Mouse (Mus musculus) gastrocnemius, adult 18-20 months (tissue): Measurements from ENCODE around the gene Trim41. TPM values are rescaled to one million over a fixed set of nuclear protein-coding genes. Genes with fewer than 3 reads are reported as not detected.

ENCODE experiments used
- total RNA-seq, 2 experiments: library from RNA; stranded (reverse); gene quantifications; 2 replicates each; pipeline ENCODE4 v1.2.3; 2021

Gene Trim41
- total RNA-seq, 2 experiments from 2014 or later, result 15.7 to 22.6 TPM

Other genes with a start within 250 kb of the Trim41 start
- gene Rack1, start 17.0 kb downstream of the Trim41 start, total RNA-seq, result 100 to 1,000 TPM; 383 to 411 TPM
- gene Trim7, start 8.8 kb upstream of the Trim41 start, total RNA-seq, result 10 to 100 TPM; 34.7 to 41.9 TPM
- 1 to 10 TPM; 1.8 to 2.5 TPM for gene Gm12184, start 9.3 kb upstream of the Trim41 start, total RNA-seq
- 10 to 100 TPM; 12.9 to 15.7 TPM for gene Irgm1, start 54.3 kb upstream of the Trim41 start, total RNA-seq
- under 1 TPM; 0.43 to 0.52 TPM for gene Gm5431, start 84.9 kb upstream of the Trim41 start, total RNA-seq
- gene Psme2b, start 128.8 kb upstream of the Trim41 start, total RNA-seq, result 1 to 10 TPM in 1 of 2 experiments, under 1 TPM in 1; 0.88 to 1.1 TPM
- gene Olfr56, start 161.5 kb upstream of the Trim41 start, total RNA-seq, result not detected
- 1 to 10 TPM in 1 of 2 experiments, under 1 TPM in 1; 0.87 to 1.9 TPM for gene 9930111J21Rik1, start 162.0 kb upstream of the Trim41 start, total RNA-seq
- 1 to 10 TPM in 1 of 2 experiments, under 1 TPM in 1; 0.55 to 1.1 TPM for gene Gm12185, start 174.9 kb upstream of the Trim41 start, total RNA-seq
- gene Tgtp1, start 176.8 kb upstream of the Trim41 start, total RNA-seq, result 1 to 10 TPM; 1.9 to 9.7 TPM
- 1 to 10 TPM; 1.4 to 3.2 TPM for gene 9930111J21Rik2, start 233.9 kb upstream of the Trim41 start, total RNA-seq
- 1 to 10 TPM in 1 of 2 experiments, not detected in 1; 2.5 TPM for gene Tgtp2, start 246.9 kb upstream of the Trim41 start, total RNA-seq